Mouse (Mus musculus): Measurements from ENCODE around the gene Tiam1. TPM values are rescaled to one million over a fixed set of nuclear protein-coding genes. Genes with fewer than 3 reads are reported as not detected.
A peak's percentile ranks its signal among the peaks of the same experiment; 100 is the strongest.

Gene Tiam1
- polyA plus RNA-seq, 1 experiment from 2014 or later, result 16.4 TPM

DNA sequence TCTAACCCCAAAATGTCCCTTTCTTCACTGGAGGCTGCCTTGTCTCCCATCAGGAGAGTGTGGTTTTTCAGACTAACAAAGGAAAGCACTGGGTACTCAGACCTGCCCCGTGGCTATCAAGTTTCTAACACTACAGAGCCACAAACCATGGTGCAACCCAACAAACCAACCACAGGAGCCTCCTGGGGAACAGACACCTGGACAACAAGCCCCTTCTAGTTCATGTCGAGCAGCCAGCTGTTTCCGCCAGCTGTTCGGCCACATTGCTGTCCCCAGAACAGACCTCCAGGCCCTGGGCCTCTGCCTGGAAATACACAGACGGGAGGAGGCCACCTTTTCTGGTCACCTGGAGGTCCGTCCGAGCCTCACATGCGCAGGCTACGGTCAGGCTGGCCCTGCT is 21.1 kb downstream of the Tiam1 start:
- Histone ChIP-seq H3K36me3 (peaks cover 2% of the 10 kb centered on the region; the same call in 1 of the 2 replicates), H3K9me3 (no peaks in the 10 kb centered on the region), H3K4me1 (peaks cover 53% of the 10 kb centered on the region), H3K27ac (peak overlapping the region; percentile 70), H3K27me3 (ENCODE audit: insufficient read depth, poor library complexity, severe bottlenecking) (no peaks in the 10 kb centered on the region), H3K4me3 (no peak overlapping the region)
- no peak for DNase-seq (ENCODE audit: low spot score)
- WGBS, result 88% methylated on average over 9 of the region's 9 CpGs

DNA sequence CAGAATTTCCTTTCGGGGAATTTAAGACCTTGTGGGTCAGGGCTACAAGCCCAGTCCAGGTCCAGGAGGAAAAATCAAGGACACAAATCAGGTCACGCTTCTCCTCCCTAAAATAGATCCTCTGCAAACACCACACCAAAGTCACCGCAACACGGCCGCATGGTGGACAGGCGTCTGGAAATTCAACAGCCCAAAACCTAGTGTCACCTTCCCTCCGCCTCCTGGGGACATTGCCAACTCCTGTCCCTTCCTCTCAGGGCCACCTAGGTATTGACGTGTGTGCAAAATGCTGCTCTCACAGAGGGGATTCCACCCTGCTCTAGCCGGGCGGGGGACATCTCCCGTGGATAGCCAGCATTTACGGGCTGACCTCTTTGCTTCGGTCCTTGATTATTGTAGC is 21.8 kb downstream of the Tiam1 start:
- Histone ChIP-seq H3K4me3 (no peak overlapping the region), H3K27ac (peak overlapping the region; percentile 70), H3K36me3 (peaks cover 2% of the 10 kb centered on the region; the same call in 1 of the 2 replicates), H3K4me1 (peaks cover 47% of the 10 kb centered on the region), H3K27me3 (ENCODE audit: insufficient read depth, poor library complexity, severe bottlenecking) (no peaks in the 10 kb centered on the region), H3K9me3 (no peaks in the 10 kb centered on the region)
- DNase-seq (ENCODE audit: low spot score), result no peak
- WGBS, result 59% methylated on average over 13 of the region's 13 CpGs

DNA sequence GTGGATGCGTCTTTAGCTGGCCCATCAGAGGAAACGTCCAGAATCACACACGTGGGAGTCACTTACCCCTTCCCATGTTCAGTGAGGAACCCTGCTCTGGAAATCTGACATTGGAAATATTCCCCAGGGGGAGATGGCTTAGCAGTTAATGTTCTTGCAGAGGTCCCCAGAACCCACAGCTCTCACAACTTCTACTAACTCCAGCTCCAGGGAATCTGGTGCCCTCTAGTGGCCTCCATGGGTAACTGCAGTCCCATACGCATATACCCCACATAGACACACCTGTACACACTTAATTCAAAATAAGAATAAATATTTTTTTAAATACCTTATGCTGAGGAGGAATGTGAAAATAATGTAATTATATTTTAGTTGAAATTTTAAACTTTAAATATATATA is 23.6 kb downstream of the Tiam1 start:
- Histone ChIP-seq H3K4me1 (peaks cover 33% of the 10 kb centered on the region), H3K36me3 (peaks cover 2% of the 10 kb centered on the region; the same call in 1 of the 2 replicates), H3K27me3 (ENCODE audit: insufficient read depth, poor library complexity, severe bottlenecking) (no peaks in the 10 kb centered on the region), H3K4me3 (no peak overlapping the region), H3K27ac (no peak overlapping the region), H3K9me3 (no peaks in the 10 kb centered on the region)
- WGBS, result 91% methylated on average over 4 of the region's 4 CpGs
- no peak for DNase-seq (ENCODE audit: low spot score)

DNA sequence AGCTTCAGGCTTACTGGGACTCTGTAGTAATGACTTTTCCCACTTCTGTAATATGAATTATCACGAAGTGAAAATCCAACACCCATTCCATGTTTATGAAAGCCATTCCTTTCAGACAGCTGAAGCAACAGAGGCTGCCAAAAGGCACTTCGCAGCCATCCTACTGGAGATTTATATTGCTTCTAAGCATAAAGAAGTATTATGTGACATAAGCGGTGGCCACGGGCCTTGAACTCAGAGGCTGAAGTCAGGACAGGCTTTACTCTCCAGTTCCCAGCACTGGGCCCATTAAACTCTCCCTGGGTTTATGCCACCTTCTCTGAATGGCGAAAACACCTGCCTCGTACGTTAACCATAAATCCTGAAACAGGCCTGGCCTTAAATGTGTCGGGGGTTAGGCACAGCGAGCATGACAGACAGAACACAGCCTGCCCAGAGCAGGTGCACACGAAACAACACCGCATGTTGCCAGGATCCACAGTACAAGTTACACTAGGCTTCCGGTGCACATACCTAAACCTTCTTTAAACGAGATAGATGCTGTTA is 26.9 kb downstream of the Tiam1 start:
- no peak overlapping the region for H3K4me3 ChIP-seq
- no peak overlapping the region for H3K27ac ChIP-seq
- no peak for DNase-seq (ENCODE audit: low spot score)
- no peaks in the 10 kb centered on the region for H3K9me3 ChIP-seq
- no peaks in the 10 kb centered on the region for H3K27me3 ChIP-seq (ENCODE audit: insufficient read depth, poor library complexity, severe bottlenecking)
- 89% methylated on average over 13 of the region's 13 CpGs for WGBS
- peaks cover 2% of the 10 kb centered on the region; the same call in 1 of the 2 replicates for H3K36me3 ChIP-seq
- peaks cover 16% of the 10 kb centered on the region for H3K4me1 ChIP-seq

DNA sequence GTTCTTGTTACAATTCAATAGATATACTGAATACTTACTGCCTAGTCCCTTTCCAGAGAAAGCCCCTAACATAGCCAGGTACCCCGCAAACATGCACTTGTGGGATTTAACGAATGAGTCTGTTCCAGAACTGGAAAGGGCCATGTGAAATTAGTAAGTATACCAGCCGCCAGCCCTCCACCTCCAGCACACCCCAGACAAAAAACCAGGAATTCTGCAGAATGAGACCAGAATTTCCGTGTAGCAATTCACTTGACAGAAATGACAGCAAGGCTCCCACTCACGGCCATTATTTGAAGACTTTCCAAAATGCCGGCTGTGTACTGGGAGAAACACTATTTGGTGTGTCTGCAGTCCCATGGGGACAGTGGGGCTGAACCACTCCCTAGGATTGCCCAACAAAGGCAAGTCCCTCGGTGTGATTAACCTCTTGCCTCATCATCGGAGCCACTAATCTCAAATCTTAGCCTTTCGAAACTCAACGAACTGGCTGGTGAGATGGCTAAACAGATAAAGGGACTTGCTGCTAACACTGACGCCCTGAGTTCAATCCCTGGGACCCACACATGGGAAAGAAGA is 30.9 kb downstream of the Tiam1 start:
- Histone ChIP-seq H3K36me3 (0 out of 2 replicates have a peak, but pooled peaks cover 3% of the 10 kb centered on the region), H3K4me1 (peaks cover 18% of the 10 kb centered on the region; the same call in 1 of the 2 replicates), H3K27me3 (ENCODE audit: insufficient read depth, poor library complexity, severe bottlenecking) (no peaks in the 10 kb centered on the region), H3K9me3 (no peaks in the 10 kb centered on the region), H3K27ac (no peak overlapping the region), H3K4me3 (no peak overlapping the region)
- no peak for DNase-seq (ENCODE audit: low spot score)
- WGBS, result 87% methylated on average over 11 of the region's 11 CpGs

DNA sequence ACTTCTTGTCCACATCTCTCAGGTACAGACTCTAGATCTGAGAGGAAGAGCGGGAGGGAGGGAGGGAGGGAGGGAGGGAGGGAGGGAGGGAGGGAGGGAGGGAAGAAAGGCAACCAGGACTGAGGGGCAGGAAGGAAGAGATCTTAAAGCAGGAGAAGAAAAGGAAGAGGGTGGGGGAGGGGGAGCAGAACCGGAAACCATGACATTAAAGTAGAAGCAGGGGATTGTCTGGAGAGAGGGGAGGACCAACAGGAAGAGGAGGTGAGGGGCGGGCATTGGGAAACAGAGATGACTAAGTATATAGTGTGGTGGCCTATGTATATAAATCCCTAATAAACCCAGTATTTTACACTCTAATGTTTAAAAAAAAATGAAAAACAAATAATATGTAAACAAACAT is 34.1 kb downstream of the Tiam1 start:
- Histone ChIP-seq H3K9me3 (no peaks in the 10 kb centered on the region), H3K27me3 (ENCODE audit: insufficient read depth, poor library complexity, severe bottlenecking) (no peaks in the 10 kb centered on the region), H3K4me1 (peaks cover 30% of the 10 kb centered on the region), H3K4me3 (no peak overlapping the region), H3K27ac (no peak overlapping the region), H3K36me3 (peaks cover 6% of the 10 kb centered on the region; the same call in 1 of the 2 replicates)
- no peak for DNase-seq (ENCODE audit: low spot score)
- WGBS, result 68% methylated on average over 3 of the region's 3 CpGs

DNA sequence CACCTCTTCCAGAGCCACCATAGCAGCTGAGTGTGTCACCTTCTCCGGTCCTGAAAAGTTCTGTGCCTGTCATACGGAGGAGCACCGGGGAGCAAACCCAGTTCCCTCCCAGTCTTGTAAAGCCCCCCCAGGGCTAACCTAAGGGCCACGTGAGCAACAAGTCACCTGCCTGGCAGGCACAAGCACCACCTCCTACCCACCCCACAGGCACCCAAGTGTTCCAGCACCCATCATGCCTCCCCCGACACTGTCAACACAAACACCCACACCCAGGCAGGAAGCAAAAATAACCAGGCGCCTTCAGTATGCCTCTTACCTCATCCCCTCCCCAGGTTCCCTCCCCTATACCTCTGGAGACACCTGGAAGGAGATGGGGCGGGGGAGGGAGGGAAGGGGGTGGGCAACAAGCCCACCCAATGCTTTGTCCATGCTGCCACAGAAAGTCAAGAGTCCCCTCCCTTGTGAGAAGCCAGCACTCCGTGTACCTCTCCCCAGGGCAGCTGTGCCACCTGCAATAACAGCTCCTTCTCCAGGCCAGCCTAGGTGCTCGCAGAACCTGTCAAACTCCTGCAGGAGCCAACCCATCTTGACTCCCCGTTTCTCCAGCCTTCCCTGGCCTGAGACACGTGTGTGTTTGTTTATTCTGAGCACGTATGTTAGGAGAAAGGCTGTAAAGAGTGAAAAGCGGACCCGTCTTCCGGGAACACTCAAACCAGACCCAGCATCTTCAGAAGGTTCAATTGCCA is 38.7 kb downstream of the Tiam1 start:
- Histone ChIP-seq H3K4me3 (no peak overlapping the region), H3K27ac (peak overlapping the region; percentile 49; the same call in 1 of the 2 replicates), H3K9me3 (no peaks in the 10 kb centered on the region), H3K27me3 (ENCODE audit: insufficient read depth, poor library complexity, severe bottlenecking) (no peaks in the 10 kb centered on the region), H3K4me1 (peaks cover 32% of the 10 kb centered on the region), H3K36me3 (peaks cover 6% of the 10 kb centered on the region; the same call in 1 of the 2 replicates)
- no peak for DNase-seq (ENCODE audit: low spot score)
- WGBS, result 68% methylated on average over 15 of the region's 15 CpGs

DNA sequence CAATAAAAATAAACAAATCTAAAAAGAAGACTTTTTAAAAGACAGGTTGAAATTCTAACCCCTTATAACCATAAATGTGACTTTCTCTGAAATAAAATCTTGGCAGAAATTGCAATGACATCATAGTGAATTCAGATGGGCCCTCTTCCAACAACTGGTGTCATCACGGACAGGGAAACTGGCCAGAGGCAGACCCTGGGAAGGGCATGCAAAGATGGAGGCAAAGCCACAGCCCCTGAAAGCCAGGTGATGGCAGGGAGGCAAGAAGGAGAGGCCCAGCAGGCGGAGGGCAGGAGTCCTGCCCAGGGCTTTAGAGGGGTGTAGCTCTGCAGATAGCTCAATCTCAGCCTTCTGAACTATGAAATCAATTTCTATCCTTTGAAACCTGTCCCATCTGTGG is 39.8 kb downstream of the Tiam1 start:
- DNase-seq (ENCODE audit: low spot score), result no peak
- WGBS, result 91% methylated on average over 2 of the region's 2 CpGs

DNA sequence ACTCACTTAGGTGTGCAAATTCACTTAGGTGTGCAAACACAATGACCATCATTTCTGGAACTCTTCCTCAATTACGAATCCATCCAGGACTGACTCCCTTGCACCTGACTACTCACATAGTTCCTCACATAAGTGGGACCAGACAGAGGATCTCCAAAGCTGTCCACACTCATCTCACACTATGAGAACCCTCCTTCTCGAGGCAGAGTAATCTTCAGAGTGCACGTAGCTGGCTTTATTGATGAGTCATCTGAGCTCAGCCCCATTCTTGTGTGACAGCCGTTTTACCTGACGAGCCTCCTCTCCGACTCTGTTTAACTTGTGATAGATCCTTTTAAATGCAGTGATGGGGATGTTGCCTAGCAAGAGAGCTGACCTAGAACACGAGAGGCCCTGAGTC is 41.0 kb downstream of the Tiam1 start:
- H3K27ac ChIP-seq, result no peak overlapping the region
- no peaks in the 10 kb centered on the region for H3K9me3 ChIP-seq
- H3K4me1 ChIP-seq, result peaks cover 44% of the 10 kb centered on the region
- no peak overlapping the region for H3K4me3 ChIP-seq
- DNase-seq (ENCODE audit: low spot score), result no peak
- H3K36me3 ChIP-seq, result peaks cover 4% of the 10 kb centered on the region; the same call in 1 of the 2 replicates
- WGBS, result 49% methylated on average over 7 of the region's 7 CpGs
- H3K27me3 ChIP-seq (ENCODE audit: insufficient read depth, poor library complexity, severe bottlenecking), result no peaks in the 10 kb centered on the region

More for the DNA sequence above, 39.8 kb downstream of the Tiam1 start:
- Histone ChIP-seq H3K27ac (0 out of 2 replicates have a peak overlapping the region, but pooled peaks have one; percentile 23), H3K4me3 (no peak overlapping the region), H3K9me3 (no peaks in the 10 kb centered on the region), H3K36me3 (peaks cover 6% of the 10 kb centered on the region; the same call in 1 of the 2 replicates), H3K27me3 (ENCODE audit: insufficient read depth, poor library complexity, severe bottlenecking) (no peaks in the 10 kb centered on the region), H3K4me1 (peaks cover 37% of the 10 kb centered on the region)

DNA sequence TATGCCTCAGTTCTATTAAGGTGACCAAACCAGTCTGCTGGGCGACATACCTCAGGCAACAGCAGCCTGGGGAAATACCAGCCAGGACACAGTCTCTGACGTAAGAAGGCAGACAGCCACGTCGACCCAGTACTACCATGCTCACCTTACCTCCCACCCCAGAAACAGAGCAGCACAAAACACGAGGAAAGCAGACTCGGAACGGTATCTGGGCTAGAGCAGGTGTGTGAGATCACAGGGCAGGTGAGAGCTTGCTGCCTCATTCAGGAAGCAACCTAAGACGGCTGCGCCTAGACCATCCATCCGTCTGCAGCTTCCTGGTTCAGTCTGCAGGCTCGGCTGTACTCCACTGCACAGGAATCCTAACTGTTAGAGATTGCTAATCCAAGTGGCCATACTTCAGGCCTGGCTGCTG is 45.4 kb downstream of the Tiam1 start:
- Histone ChIP-seq H3K27ac (no peak overlapping the region; the same call in 1 of the 2 replicates), H3K4me3 (no peak overlapping the region), H3K36me3 (no peaks in the 10 kb centered on the region), H3K27me3 (ENCODE audit: insufficient read depth, poor library complexity, severe bottlenecking) (no peaks in the 10 kb centered on the region), H3K4me1 (peaks cover 47% of the 10 kb centered on the region), H3K9me3 (no peaks in the 10 kb centered on the region)
- no peak for DNase-seq (ENCODE audit: low spot score)
- WGBS, result 83% methylated on average over 11 of the region's 11 CpGs

DNA sequence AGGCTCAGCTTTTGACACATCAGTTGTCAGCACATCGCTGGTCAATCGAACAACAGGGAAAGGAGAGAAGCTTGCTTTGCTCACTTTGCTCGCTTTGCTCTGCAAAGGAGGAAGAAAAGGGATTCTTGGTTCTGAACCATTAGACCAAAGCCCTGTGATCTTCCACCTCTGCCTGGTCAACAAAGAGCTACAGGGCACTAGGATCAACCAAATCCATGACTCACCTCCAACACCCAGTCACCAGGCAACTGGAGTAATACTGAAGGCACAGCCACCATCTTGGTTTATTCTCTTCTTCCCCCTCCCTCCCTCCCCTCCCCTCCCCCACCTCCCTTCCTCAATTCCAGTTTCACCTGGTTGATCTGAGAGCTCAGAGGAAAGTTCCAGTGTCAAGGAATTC is 45.8 kb downstream of the Tiam1 start:
- DNase-seq (ENCODE audit: low spot score), result no peak
- no peak overlapping the region for H3K4me3 ChIP-seq
- H3K36me3 ChIP-seq, result no peaks in the 10 kb centered on the region
- H3K9me3 ChIP-seq, result no peaks in the 10 kb centered on the region
- peaks cover 42% of the 10 kb centered on the region for H3K4me1 ChIP-seq
- 93% methylated on average over 3 of the region's 3 CpGs for whole genome bisulfite sequencing
- H3K27me3 ChIP-seq (ENCODE audit: insufficient read depth, poor library complexity, severe bottlenecking), result no peaks in the 10 kb centered on the region
- H3K27ac ChIP-seq, result no peak overlapping the region

DNA sequence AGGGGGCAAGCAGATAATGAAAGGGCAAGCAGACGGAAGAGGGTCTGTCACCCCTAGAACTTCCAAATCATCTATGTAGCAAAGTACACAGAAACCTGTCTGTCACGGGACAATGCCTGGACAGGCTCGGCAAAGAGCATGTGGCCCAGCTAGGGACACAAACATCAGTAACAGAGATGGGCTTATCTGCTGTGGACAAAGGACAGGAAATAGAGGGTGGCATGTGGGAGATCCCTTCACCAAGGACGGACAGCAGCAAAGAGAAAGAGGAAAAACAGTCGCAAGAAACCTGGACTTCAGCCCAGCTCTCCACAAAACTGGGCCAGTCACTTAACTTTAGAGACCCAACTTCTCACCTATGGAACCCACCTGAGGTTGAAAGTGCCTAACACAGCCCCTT is 47.6 kb downstream of the Tiam1 start:
- Histone ChIP-seq H3K4me1 (peaks cover 52% of the 10 kb centered on the region), H3K4me3 (no peak overlapping the region), H3K9me3 (no peaks in the 10 kb centered on the region), H3K36me3 (no peaks in the 10 kb centered on the region), H3K27ac (no peak overlapping the region), H3K27me3 (ENCODE audit: insufficient read depth, poor library complexity, severe bottlenecking) (no peaks in the 10 kb centered on the region)
- 55% methylated on average over 5 of the region's 5 CpGs for WGBS
- DNase-seq (ENCODE audit: low spot score), result no peak

DNA sequence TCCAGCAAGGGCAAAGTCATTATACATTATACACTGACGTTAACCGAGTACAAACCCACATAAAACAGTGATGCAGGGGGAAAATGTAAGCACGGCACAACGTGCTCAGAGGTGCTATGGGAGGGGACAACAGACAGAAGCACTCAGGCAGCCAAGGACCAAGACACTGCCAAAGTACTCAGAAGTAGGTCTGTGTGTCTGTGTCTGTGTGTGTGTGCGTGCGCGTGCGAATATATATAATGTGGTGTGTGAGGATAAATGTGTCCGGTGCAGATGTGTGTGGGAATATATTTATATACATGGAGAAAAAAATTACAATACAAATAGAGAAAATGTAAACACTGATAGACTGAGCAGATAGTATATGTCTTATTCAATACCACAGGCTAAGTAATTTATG is 50.6 kb downstream of the Tiam1 start:
- 88% methylated on average over 9 of the region's 9 CpGs for WGBS
- DNase-seq (ENCODE audit: low spot score), result no peak
- peaks cover 41% of the 10 kb centered on the region for H3K4me1 ChIP-seq
- H3K27me3 ChIP-seq (ENCODE audit: insufficient read depth, poor library complexity, severe bottlenecking), result no peaks in the 10 kb centered on the region
- 0 out of 2 replicates have a peak, but pooled peaks cover 2% of the 10 kb centered on the region for H3K36me3 ChIP-seq
- H3K9me3 ChIP-seq, result no peaks in the 10 kb centered on the region
- no peak overlapping the region for H3K27ac ChIP-seq
- H3K4me3 ChIP-seq, result no peak overlapping the region

Measured in heart, embryonic 10.5 days (tissue).